Mouse (Mus musculus): Measurements from ENCODE around the gene Rtn2. TPM values are rescaled to one million over a fixed set of nuclear protein-coding genes. Genes with fewer than 3 reads are reported as not detected.

Gene Rtn2
- polyA plus RNA-seq, 1 experiment from 2014 or later, result 4.0 TPM

DNA sequence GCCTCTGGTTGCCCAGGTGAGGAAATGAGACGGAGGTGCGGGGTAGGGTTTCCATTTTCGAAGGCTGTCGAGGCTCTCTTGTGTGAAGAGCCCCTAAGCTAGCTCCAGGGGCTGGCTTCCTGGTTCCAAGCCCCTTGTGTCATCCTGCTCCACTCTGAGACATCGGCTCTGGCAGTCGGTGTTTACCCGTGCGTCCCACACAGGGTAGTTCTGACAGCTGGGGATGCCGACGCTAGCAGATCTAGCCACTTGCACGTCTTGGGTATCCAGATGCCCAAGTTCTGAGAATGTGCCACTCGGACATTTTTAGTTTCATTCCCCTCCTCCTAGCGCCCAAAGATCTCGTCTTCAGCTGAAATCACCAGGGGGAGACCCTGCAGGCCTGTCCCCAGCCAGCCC lies 981 bp downstream of the Rtn2 start:
- H3K4me3 ChIP-seq (replicated peaks), result peak overlapping the region; percentile 64
- peak overlapping the region; percentile 98 for H3K4me2 ChIP-seq
- H3K27me3 ChIP-seq, result peaks cover 79% of the 10 kb centered on the region
- 31% methylated on average over 14 of the region's 14 CpGs for WGBS (ENCODE audit: insufficient replicate concordance)
- H3K9me3 ChIP-seq (replicated peaks), result no peaks in the 10 kb centered on the region
- H3K27ac ChIP-seq, result no peak overlapping the region
- ATAC-seq (ENCODE audit: low read depth) (no peak), DNase-seq (no peak)
- H3K4me1 ChIP-seq (replicated peaks), result peaks cover 38% of the 10 kb centered on the region
- peak overlapping the region; percentile 73 for H3K9ac ChIP-seq
- no peaks in the 10 kb centered on the region for H3K36me3 ChIP-seq

GRCm38 (mm10) chr7:19284763-19285162 lies 2.3 kb downstream of the Rtn2 start:
- ATAC-seq (ENCODE audit: low read depth), result no peak
- Histone ChIP-seq H3K36me3 (no peaks in the 10 kb centered on the region), H3K9me3 (replicated peaks) (no peaks in the 10 kb centered on the region), H3K27me3 (peaks cover 65% of the 10 kb centered on the region), H3K9ac (no peak overlapping the region), H3K4me2 (no peak overlapping the region), H3K4me3 (replicated peaks) (no peak overlapping the region), H3K4me1 (replicated peaks) (peaks cover 30% of the 10 kb centered on the region), H3K27ac (no peak overlapping the region)
- DNase-seq, result no peak
- 10% methylated on average over 4 of the region's 4 CpGs for WGBS (ENCODE audit: insufficient replicate concordance)

DNA sequence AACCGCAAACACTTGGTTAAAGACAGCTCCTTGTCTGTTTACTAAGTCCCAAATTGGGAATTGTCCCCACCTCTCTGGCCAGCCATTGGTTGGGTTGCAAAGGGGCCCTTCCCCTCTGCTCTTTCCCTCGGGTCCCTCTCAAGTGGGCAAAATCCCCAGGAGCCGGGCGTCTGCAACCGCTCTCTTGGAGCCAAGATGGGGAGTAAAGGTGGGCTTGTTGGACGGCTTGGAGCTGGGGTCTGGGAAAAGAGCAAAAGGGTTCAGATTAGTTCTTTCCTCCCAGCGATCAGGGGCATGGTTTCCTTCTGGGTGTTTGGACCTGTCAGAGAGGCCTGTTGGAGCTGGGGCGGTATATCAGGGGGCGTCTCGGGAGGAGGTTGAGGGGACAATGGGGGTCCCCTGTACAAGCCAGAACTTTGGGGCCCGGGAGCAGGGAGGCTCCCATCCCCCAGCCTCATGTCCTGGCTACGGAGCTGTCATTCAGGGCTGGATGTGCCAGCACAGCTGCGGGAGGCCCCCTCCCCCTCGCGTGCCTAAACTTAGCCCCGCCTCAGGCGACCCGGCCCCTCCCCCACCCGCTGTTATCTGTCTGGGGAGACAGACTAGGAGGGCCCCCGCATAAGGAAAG lies 8.7 kb downstream of the Rtn2 start:
- peaks cover 16% of the 10 kb centered on the region for H3K27me3 ChIP-seq
- peak; percentile 78 for ATAC-seq (ENCODE audit: low read depth)
- WGBS (ENCODE audit: insufficient replicate concordance), result under 1% methylated on average over 20 of the region's 20 CpGs
- H3K36me3 ChIP-seq, result no peaks in the 10 kb centered on the region
- H3K27ac ChIP-seq, result peak overlapping the region; percentile 75
- no peak for DNase-seq
- peak overlapping the region; percentile 88 for H3K4me2 ChIP-seq
- H3K4me3 ChIP-seq (replicated peaks), result peak overlapping the region; percentile 62
- H3K9ac ChIP-seq, result peak overlapping the region; percentile 61
- no peaks in the 10 kb centered on the region for H3K9me3 ChIP-seq (replicated peaks)
- H3K4me1 ChIP-seq (replicated peaks), result peaks cover 44% of the 10 kb centered on the region

DNA sequence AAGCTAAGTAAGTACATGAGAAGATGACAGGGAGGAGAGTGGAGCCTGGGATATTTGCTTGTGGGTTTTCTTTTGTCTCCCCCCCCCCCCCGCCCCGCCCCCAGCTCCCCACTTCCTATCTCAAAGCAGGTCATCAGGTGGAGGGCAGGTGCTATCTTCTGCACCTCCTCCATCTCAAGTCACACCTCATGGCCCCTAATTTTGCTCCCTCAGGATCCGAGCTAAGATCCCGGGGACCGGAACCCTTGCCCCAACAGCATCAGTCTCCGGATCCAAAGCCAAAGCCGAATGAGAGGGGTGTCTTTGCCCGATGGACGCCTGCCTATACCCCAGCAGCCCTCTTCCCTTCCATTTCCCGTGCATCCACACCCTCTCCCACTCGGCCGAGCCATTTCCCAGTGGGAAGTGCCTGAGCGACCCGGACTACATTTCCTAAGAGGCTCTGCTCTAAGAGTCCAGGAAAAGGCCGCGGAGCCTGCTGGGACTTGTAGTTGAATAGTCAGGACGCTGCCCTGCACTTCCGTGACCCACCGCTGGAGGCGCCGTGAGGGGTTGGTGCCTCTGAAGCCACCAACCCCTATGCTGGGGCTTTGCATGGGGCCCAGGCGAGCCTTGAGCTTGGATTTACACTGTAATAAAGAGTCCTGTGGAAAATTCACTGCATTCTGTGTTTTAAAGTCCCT lies 13.2 kb downstream of the Rtn2 start:
- DNase-seq (peak; percentile 81), ATAC-seq (ENCODE audit: low read depth) (peak; percentile 47)
- peak overlapping the region; percentile 76 for H3K4me2 ChIP-seq
- 10% methylated on average over 21 of the region's 22 CpGs for WGBS (ENCODE audit: insufficient replicate concordance)
- H3K4me3 ChIP-seq (replicated peaks), result peak overlapping the region; percentile 55
- H3K9me3 ChIP-seq (replicated peaks), result no peaks in the 10 kb centered on the region
- H3K36me3 ChIP-seq, result no peaks in the 10 kb centered on the region
- H3K4me1 ChIP-seq (replicated peaks), result peaks cover 42% of the 10 kb centered on the region
- H3K27me3 ChIP-seq, result no peaks in the 10 kb centered on the region
- no peak overlapping the region for H3K27ac ChIP-seq
- H3K9ac ChIP-seq, result peak overlapping the region; percentile 61

GRCm38 (mm10) chr7:19297034-19297433 lies 14.6 kb downstream of the Rtn2 start:
- WGBS (ENCODE audit: insufficient replicate concordance), result 72% methylated on average over 6 of the region's 6 CpGs
- peaks cover 35% of the 10 kb centered on the region for H3K4me1 ChIP-seq (replicated peaks)
- no peak overlapping the region for H3K4me2 ChIP-seq
- no peaks in the 10 kb centered on the region for H3K36me3 ChIP-seq
- no peak for ATAC-seq (ENCODE audit: low read depth)
- H3K9ac ChIP-seq, result no peak overlapping the region
- no peak overlapping the region for H3K4me3 ChIP-seq (replicated peaks)
- no peaks in the 10 kb centered on the region for H3K9me3 ChIP-seq (replicated peaks)
- H3K27ac ChIP-seq, result no peak overlapping the region
- no peak for DNase-seq
- H3K27me3 ChIP-seq, result peaks cover 9% of the 10 kb centered on the region

- Histone ChIP-seq H3K36me3 (no peaks in the 10 kb centered on the region), H3K9me3 (replicated peaks) (no peaks in the 10 kb centered on the region), H3K9ac (no peak overlapping the region), H3K4me3 (replicated peaks) (no peak overlapping the region), H3K4me1 (replicated peaks) (peaks cover 29% of the 10 kb centered on the region), H3K4me2 (no peak overlapping the region), H3K27me3 (peaks cover 16% of the 10 kb centered on the region), H3K27ac (no peak overlapping the region)
- ATAC-seq (ENCODE audit: low read depth) (no peak), DNase-seq (no peak)
- WGBS (ENCODE audit: insufficient replicate concordance), result 78% methylated on average over 5 of the region's 5 CpGs
These were observed 15.4 kb downstream of the Rtn2 start for GRCm38 (mm10) chr7:19297794-19298193.

- DNase-seq (no peak), ATAC-seq (ENCODE audit: low read depth) (no peak)
- peaks cover 27% of the 10 kb centered on the region for H3K4me1 ChIP-seq (replicated peaks)
- WGBS (ENCODE audit: insufficient replicate concordance), result 18% methylated on average over 3 of the region's 3 CpGs
- no peak overlapping the region for H3K9ac ChIP-seq
- H3K27me3 ChIP-seq, result peaks cover 30% of the 10 kb centered on the region
- H3K36me3 ChIP-seq, result no peaks in the 10 kb centered on the region
- no peaks in the 10 kb centered on the region for H3K9me3 ChIP-seq (replicated peaks)
- H3K4me2 ChIP-seq, result no peak overlapping the region
- no peak overlapping the region for H3K4me3 ChIP-seq (replicated peaks)
- no peak overlapping the region for H3K27ac ChIP-seq
These were observed 16.8 kb downstream of the Rtn2 start for GRCm38 (mm10) chr7:19299194-19299593.

GRCm38 (mm10) chr7:19300501-19301421 lies 18.3 kb downstream of the Rtn2 start:
- ATAC-seq (ENCODE audit: low read depth) (peak; percentile 85), DNase-seq (peak; percentile 43)
- Histone ChIP-seq H3K36me3 (no peaks in the 10 kb centered on the region), H3K4me2 (peak overlapping the region; percentile 35), H3K27me3 (peaks cover 46% of the 10 kb centered on the region), H3K9me3 (replicated peaks) (no peaks in the 10 kb centered on the region), H3K9ac (0 out of 2 replicates have a peak overlapping the region, but pooled peaks have one; percentile 36), H3K4me1 (replicated peaks) (peaks cover 28% of the 10 kb centered on the region), H3K4me3 (replicated peaks) (peak overlapping the region; percentile 50), H3K27ac (no peak overlapping the region)
- WGBS (ENCODE audit: insufficient replicate concordance), result under 1% methylated on average over 29 of the region's 29 CpGs

- Histone ChIP-seq H3K4me2 (peak overlapping the region; percentile 23), H3K4me3 (replicated peaks) (peak overlapping the region; percentile 10), H3K4me1 (replicated peaks) (peaks cover 24% of the 10 kb centered on the region), H3K36me3 (no peaks in the 10 kb centered on the region), H3K9me3 (replicated peaks) (no peaks in the 10 kb centered on the region), H3K27ac (no peak overlapping the region), H3K9ac (peak overlapping the region; percentile 44), H3K27me3 (peaks cover 55% of the 10 kb centered on the region)
- ATAC-seq (ENCODE audit: low read depth) (no peak), DNase-seq (no peak)
- WGBS (ENCODE audit: insufficient replicate concordance), result 12% methylated on average over 16 of the region's 16 CpGs
These were observed 19.2 kb downstream of the Rtn2 start for GRCm38 (mm10) chr7:19301461-19302263.

GRCm38 (mm10) chr7:19302264-19303045 lies 20.0 kb downstream of the Rtn2 start:
- H3K27me3 ChIP-seq, result peaks cover 63% of the 10 kb centered on the region
- H3K9ac ChIP-seq, result no peak overlapping the region
- peak overlapping the region; percentile 23; the same call in 1 of the 2 replicates for H3K4me2 ChIP-seq
- DNase-seq, result no peak
- H3K4me1 ChIP-seq (replicated peaks), result peaks cover 24% of the 10 kb centered on the region
- H3K27ac ChIP-seq, result no peak overlapping the region
- ATAC-seq (ENCODE audit: low read depth), result no peak
- H3K9me3 ChIP-seq (replicated peaks), result no peaks in the 10 kb centered on the region
- no peak overlapping the region for H3K4me3 ChIP-seq (replicated peaks)
- no peaks in the 10 kb centered on the region for H3K36me3 ChIP-seq
- WGBS (ENCODE audit: insufficient replicate concordance), result 42% methylated on average over 13 of the region's 13 CpGs
